Mouse (Mus musculus): ENCODE results near the gene Hsf4.
A peak's percentile ranks its signal among the peaks of the same experiment; 100 is the strongest.

The Hsf4 gene

DNA sequence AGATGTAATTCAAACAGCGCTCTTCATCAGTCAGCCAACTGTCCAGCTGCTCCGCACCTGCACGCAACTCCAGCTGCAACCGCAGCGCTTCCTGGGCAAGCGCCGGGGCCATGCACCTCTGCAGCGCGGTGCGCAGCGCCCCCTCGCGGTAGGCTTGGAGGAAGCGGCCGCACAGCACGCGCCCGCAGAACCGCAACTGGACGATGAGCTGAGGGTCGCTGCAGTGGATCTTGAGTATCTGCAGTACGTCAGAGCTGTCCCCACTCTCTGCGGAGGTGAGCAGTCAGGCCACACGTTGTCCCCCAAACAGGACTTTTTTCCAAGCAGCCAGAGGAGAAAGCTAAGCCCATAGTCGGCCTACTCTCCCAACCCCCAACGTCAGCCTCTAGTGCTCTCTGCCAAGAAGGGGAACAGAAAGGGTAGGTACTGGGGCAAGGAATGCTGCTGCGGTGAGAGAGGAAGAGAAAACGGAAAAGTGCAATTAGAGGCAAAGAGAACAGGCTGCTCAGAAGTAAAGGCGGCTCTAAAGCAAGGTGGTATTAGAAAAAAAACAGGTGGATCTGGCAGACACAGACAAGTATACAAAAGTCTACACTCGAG lies 9.8 kb upstream of the Hsf4 start:
- DNase-seq (ENCODE audit: low spot score) = no peak

DNA sequence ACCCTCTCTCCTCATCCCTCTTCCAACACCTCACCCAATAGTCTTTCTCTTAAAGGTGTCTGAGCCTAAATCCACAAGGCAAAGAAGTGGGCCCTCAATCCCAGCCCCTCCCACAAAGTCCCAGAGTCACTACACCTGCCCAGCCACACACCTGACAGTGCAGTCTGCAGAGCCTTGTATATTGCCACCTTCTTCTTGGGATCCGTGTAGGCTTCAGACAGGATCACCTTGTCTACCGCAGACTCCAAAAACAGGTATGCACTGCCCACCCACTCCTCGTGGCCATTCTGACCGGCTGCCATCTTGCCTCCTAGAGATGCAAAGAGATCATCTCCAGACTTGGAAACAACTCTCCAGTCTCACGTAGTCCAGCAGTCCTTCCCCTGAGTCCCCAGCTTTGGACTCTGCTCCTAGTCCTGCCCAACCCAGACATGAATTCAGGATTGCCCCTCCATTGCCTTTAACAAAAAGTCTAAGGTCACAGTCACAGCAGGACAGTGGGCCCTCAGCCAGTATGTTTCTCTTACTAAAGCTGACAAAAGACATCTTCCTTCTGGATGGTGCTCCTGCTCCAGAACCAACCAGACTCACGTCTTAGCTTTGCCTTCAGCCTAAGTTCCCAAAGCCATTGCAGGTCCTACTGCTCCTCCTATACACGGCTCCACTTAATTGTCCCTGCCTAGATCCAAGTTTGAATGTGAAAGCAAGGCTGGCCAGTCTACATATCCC lies 9.1 kb upstream of the Hsf4 start:
- no peak for DNase-seq (ENCODE audit: low spot score)

DNA sequence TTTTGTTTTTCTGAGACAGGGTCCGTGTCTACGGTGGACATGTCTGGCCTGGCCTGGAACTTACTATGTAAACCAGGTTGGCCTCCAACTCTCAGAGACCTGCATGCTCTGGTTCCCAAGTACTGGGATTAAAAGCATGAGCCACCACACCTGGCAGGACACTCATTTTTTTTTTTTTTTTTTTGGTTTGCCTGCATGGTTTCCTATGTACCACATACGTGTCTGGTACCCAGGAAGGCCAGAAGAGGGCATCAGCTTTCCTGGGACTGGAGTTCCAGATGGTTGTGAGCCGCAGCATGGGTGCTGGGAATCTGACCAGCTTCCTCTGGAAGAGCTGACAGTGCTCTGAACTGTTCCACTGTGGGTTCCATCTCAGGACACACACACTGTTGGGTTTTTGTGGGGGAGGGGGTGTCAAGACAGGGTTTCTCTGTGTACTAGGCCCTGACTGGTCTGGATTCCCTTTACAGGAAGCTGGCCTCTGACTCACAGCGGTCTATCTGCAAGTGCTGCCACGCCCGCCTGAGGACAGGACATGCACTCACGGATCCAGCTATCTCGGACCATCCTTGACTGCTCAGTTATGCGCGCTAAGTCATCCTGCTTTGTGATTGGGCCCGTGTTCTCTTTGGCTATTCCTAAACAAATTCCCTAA lies 8.1 kb upstream of the Hsf4 start:
- DNase-seq (ENCODE audit: low spot score) = no peak

DNA sequence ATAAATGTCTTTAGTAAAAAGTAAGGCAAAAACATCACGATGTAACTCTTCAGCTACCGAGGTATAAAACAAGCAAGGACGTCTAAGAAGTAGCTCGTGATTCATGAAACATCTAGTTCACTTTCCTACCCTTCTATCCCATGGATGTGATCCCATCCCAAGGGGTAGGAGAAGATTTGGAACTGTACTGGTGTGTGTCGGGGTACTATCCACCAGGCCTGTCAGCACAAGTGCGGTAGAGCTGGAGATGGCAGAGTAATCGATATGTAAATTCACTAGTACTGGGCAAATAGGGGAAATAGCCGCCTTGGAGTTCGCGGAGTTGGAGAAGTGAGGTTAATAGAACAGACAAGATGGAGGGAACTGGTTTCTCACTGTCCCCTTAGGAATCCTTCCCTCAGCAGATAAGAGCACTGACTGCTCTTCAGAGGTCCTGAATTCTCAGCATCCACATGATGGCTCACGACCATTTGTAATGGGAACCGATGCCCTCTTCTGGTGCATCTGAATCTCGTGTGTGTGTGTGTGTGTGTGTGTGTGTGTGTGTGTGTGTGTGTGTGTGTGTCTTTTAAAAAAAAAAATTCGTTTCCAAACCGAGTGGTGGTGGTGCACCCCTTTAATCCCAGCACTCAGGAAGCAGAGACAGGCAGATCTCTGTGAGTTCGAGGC lies 6.2 kb upstream of the Hsf4 start:
- peak; percentile 39 for DNase-seq (ENCODE audit: low spot score)

DNA sequence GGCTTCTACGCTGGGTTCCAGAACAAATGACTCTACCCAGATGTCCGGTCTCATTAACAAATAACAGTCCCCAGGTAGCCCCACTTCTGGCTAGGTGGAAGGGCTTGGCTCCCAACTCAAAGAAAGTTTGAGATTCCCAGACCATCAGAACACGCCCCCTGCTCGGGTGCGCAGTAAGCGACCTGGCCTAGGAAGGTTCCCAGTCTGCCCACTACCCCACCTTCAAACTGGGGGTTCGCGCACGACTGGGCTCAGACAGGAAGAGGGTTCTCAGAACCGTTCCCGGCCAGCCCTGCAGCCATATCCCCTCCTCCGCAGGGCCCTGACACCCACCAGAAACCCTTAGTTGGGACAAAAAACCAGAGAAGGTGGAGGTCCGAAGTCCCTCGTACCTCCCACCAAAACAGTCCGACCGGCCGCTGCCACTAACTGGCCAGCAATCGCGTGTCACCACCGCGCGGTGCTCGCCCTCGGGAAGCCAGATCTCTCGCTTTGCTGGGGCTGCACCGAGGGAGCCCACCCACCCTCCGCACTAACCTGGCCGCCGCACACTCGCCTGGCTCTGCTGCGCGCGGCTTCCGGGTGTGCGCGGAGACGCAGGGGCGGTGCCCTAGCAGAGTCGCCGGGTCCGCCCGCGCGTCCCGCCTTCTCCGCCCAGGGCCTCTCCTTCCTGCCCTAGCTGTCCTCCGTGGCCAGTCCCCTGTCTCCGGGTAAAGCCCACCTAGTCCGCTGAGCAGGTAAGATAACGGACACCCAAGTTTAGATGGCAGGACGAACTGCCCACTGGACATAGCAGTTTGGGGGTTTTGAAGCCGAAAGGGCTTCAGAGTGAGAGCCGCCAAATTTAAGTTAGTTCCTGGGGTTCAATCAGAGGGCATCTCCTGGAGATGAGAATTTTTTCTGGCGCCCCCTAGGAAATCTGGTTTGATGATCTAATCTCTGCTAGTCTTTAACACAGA lies 5.3 kb upstream of the Hsf4 start, which contains the start of the genes Tradd and Fbxl8:
TSS of gene Tradd (minus strand) at position 586 of the 959 bp plus-strand sequence.
TSS of gene Fbxl8 (plus strand) at position 625 of the 959 bp plus-strand sequence.
- DNase-seq (ENCODE audit: low spot score) = peak; percentile 69

DNA sequence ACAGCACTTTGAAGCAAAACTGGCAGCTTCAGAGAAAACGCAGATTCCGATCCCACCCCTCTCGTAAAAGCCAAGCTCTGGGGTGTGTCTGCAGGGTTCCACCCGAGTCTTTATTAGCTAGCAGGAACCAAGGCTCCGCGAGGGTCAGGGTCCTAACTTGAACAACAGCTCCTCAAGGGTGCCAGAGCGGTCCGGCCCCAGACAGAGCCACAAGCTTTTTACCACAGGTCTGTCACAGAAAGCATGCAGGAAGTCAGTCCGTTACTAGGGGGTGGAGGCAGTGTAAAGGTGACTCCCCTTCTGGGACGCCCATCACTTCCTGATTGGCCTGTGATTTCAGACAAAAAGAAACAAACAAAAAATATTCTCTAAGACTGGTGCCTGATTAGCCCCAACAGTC lies 4.5 kb upstream of the Hsf4 start:
- DNase-seq (ENCODE audit: low spot score) = peak; percentile 42

DNA sequence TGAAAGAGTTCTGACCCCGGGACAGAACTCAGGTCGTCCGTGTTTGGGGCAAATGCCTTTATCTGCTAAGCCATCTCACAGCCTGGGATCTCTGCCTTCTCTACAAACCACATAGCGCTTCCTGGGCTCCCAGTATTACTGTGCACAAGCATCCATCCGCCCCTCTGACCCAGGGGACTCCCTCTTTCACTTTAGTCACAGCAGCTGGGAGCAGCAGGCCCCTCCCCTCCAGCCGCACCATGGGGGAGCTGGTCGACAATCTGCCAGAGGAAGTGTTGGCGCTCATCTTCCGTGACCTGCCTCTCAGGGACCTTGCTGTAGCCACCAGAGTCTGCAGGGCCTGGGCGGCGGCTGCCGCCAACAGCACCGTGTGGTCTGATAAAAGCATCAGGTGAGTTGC lies 2.8 kb upstream of the Hsf4 start:
- DNase-seq (ENCODE audit: low spot score) = no peak

DNA sequence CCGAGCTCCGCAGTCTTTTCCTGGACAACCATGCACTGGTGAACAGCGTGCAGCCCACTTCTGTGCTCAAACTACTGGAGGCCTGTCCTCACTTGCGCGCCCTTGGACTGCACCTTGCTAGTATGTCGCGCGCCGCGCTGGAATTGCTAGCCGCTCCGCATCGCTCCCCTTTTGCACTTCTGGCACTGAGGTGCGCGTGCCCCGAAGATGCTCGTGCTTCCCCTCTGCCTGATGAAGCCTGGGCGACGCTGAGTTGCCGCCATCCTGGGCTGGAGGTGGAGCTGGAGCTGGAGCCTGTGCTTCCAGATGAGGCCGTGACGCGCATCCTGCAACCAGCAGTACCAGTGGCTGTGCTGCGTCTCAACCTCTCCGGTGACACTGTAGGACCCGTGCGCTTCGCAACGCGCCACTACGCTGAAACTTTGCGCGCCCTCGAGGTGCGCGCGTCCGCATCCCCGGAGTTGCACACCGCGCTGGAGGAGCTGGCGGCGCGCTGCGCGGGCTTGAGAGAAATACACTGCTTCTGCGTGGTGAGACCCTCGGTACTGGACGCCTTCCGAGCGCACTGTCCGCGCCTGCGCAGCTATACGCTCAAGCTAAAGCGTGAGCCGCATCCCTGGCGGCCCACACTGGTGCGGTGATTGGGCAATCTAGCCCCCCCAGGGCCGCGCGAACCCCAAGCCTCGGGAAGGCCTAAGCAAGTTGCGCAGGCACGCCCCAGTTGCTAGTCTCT lies 1.1 kb upstream of the Hsf4 start:
- DNase-seq (ENCODE audit: low spot score) = no peak

DNA sequence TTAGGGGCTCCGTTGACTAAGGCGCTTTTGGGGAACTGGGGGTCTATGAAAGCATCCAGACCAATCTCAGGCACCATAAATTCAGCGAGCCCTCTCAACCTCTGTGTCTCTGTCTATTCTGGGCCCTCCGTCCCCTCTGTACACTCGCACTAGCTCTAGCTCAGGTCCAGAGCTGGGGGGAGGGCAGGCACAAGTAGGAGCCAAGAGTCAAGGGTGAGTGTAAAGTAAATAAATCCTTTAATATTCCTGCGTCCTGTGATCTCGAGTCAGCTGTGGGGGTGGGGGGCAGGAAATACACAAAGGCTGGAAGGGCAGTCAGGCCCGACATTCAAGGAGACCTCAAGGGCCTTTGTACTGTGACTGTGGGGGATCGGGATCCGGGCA lies 534 bp upstream of the Hsf4 start:
- no peak for DNase-seq (ENCODE audit: low spot score)

DNA sequence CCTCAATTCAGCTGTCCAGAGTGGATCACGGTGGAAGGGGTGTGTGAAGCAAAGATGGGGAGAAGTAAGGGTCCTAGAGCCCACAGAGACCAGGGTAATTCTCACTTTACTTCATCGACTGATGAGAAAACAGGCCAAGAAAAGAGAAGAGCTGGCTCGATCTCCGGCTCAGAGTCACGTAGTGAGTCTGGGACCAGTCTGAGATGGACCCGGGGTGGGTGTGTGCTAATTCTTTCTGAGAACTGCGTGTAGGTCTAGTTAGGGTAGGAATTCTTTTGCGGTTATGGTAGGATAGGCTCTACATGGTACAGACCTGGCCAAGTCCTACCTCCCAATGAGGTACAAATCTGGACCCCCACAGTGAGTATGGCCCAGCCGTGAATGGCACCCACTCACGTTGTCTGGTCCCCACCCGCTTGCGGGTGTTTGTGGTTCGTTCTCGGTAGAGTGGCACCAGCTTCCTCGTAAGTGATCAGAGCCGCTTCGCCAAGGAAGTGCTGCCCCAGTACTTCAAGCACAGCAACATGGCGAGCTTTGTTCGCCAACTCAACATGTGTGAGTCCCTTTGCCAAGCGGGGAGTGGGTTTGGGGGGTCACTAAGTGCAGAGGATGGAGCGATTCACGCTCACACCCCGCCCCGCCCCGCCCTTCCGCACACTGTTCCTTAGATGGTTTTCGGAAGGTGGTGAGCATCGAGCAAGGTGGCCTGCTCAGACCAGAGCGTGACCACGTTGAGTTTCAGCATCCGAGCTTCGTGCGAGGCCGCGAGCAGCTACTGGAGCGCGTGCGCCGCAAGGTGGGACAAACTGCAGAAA lies 707 bp downstream of the Hsf4 start:
- DNase-seq (ENCODE audit: low spot score) = no peak

DNA sequence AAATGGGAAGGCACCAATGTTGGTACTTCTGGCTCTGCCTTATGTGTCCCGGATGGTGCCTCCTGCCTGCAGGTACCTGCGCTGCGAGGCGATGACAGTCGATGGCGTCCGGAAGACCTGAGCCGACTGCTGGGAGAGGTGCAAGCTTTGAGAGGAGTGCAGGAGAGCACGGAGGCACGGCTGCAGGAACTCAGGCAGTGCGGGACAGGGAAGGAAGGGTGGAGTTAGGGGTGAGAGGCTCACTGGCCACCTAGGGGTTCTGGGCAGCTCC lies 1.2 kb downstream of the Hsf4 start:
- DNase-seq (ENCODE audit: low spot score) = no peak

DNA sequence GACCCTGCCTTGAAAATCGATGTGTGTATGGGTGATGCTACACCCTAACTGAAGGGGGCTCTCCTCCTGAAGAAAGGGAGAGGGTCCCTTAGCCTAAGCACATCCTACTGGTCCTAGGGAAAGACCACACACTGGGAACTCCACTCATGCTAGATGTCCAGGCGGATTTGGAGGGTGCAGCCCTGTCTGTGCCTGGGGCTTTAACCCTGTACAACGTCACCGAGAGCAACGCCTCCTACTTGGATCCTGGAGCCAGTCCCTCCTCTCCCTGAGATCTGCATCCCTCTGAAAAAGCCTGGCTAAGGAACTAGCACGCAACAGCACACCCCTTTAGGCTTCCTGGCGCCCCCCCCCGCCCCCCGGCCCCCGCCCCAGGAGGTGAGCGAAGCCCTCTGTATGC lies 5.8 kb downstream of the Hsf4 start:
- no peak for DNase-seq (ENCODE audit: low spot score)

DNA sequence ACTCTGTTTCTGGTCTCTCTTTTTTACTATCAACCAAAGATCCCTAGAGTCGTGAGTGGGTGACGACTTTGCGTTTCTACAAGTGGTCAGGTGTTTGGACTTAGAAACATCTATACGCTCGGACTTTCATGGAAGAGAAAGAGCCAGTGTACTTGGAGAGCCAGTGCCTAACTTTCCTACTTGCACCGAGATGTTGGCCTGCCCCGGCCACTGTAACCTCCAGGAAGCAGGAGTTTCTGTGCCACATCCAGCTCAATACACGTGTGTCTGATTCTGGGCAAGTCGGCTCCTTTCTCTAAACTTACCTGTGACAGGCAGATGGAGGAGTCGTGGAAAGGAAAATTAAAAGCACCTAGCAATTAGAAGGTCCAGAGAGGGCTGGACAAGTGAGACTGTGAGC lies 6.2 kb downstream of the Hsf4 start, which contains the start of gene Nol3:
TSS of gene Nol3 (plus strand) at position 301 of the 400 bp plus-strand sequence.
- DNase-seq (ENCODE audit: low spot score) = no peak

DNA sequence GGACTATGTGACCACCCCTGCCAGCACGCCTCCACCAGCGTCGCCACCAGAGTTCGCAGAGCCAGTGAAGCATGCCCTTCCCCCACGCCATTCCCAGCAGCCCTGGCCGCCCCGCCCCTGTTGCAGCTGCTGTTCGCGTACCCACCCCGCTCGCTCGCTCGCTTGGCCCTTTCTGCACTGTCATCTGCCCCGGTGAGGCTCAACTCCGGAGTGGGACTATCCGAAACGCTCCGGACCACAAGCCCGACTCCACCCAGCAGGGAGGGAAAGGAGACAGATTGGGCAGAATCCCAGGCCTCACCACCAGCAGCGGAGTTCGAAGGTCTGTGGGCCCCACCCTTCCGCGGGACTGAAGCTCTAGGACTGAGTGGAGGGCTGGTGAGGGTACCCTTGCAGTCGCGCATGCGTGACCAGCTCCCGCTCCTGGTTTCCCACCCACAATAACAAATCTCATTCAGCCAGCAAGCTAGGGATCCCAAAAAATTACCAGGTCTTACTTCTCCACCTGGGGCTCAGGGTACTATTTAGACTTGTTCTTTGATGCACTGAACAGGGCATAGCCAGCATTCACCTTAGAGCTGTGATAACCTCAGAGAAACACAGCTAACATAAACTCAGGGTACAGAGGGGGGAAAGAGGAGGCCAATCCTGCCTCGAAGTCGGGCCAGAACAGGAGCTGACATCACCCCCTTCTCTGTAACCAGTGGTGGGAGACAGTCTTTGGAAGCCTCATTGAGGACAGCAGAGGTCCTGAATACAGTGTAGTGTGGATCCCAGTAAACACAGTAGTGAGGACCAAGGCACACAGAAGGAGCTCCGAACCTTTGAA lies 6.9 kb downstream of the Hsf4 start:
- DNase-seq (ENCODE audit: low spot score) = no peak

DNA sequence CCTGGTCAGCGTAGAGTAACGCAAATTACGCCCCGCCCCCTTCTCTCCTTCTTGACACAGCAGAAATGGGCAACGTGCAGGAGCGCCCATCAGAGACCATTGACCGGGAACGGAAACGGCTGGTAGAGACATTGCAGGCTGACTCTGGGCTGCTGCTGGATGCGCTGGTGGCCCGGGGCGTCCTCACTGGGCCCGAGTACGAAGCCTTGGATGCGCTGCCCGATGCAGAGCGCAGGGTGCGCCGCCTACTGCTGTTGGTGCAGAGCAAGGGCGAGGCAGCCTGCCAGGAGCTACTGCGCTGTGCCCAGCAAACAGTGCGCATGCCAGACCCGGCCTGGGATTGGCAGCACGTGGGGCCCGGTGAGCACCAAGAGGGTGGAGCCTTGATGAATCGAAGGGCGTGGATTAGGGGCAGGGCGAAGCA lies 9.3 kb downstream of the Hsf4 start:
- DNase-seq (ENCODE audit: low spot score) = no peak

DNA sequence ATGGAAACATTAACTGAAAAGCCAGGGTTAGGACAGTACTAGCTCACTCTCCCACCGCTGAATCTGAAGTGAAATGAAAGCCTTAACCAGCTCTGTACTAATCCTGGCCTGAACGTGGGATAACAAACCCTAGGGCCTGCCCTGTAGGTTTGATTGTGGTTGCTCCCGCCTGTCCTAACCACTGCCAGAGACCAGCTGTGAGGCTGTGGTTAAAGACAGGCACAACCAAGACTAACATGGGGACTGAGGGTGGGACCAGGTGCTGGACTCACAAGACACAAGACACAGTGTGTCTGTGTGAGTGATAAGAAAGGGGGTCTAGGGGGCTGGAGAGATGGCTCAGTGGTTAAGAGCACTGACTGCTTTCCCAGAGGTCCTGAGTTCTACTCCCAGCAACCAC lies 11.0 kb downstream of the Hsf4 start:
- no peak for DNase-seq (ENCODE audit: low spot score)

DNA sequence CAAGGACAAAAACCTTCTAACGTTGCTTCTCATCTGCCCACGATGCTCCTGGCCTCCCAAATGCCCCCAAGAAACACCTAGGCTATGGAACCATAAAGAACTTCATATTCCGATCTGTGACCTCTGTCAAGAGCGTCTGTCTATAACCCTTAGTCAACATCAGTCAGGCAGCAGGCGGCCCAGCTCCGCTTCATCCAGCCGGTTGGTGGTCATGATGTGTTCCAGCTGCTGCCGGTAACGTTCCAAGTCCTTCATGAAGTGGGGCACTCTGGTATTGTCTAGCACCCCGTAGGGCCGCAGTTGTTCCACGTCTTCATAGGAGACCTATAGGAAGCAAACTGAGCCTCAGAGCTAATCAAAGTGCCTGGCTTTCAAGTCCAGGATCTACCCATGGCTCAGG lies 12.2 kb downstream of the Hsf4 start:
- no peak for DNase-seq (ENCODE audit: low spot score)

DNA sequence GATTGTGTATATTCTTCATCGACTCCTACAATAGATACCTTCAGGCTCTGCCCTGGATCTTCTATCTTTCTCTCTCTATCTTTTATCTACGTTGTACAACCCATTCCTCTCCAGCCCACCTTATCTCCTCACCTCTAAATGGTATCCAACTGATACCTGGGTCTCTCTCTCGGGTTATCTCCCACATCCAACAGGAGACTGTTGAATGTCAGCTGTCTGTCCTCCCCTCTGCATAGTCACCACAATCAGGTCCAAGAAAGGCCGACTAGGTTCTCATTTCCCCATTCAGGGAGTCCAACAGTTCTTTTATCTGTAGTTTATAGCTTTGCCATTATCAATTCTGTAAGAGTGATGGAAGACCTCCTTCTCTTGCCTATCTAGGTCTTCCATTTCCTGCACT lies 12.6 kb downstream of the Hsf4 start:
- DNase-seq (ENCODE audit: low spot score) = no peak

DNA sequence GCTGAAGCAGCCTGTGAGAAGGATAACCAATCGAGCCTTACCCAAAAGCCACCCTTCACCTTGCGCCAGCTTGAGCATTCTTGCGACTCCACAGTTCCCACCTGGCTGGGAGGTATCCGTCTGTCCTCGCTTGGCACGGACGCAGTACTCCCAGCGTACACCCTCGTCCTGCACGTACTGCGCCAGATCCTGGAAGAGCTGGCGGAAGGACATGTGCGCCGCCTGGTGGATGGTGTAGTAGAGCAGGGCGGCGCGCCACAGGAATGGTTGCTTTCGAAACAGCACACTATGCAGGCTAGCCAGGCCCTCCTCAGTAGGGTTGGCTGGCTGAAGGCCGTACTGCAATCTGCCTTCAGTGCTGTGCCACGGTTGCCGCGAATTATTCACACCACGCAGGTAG lies 13.5 kb downstream of the Hsf4 start:
- no peak for DNase-seq (ENCODE audit: low spot score)
